Mouse (Mus musculus) kidney, adult 2 months (tissue): ENCODE results near the gene Ptpre. TPM values are rescaled to one million over a fixed set of nuclear protein-coding genes. Genes with fewer than 3 reads are reported as not detected.

Experiments used
- DNase-seq: peaks from one replicate; pipeline ENCODE4 v3.0.0; 2021
- H3K27ac ChIP-seq: fragments of 200-500 bp; 2 replicates; pipeline ENCODE4 v1.5.1; 2012; ENCODE audit warnings: low read depth, low read length, control low read depth, inconsistent platforms; ENCODE audit not compliant: insufficient read depth
- H3K27me3 ChIP-seq: fragments of 200-500 bp; replicated peaks from 2 replicates; pipeline ENCODE4 v1.6.1; 2012; ENCODE audit warnings: mild to moderate bottlenecking, moderate library complexity, low read length, inconsistent platforms; ENCODE audit not compliant: control insufficient read depth, insufficient read depth
- H3K36me3 ChIP-seq: fragments of 200-500 bp; 2 replicates; pipeline ENCODE4 v1.6.1; 2012; ENCODE audit warnings: mild to moderate bottlenecking, moderate library complexity, low read length, inconsistent platforms; ENCODE audit not compliant: control insufficient read depth, insufficient read depth
- H3K4me1 ChIP-seq: fragments of 200-500 bp; 2 replicates; pipeline ENCODE4 v1.6.1; 2011; ENCODE audit warnings: low read length; ENCODE audit not compliant: control insufficient read depth, insufficient read depth
- H3K4me3 ChIP-seq: fragments of 200-500 bp; 2 replicates; pipeline ENCODE4 v1.5.1; 2011; ENCODE audit warnings: mild to moderate bottlenecking, low read depth, low read length, control low read depth; ENCODE audit not compliant: insufficient read depth
- CTCF ChIP-seq: fragments of 200-500 bp; conservative IDR thresholded peaks from 2 replicates; pipeline ENCODE4 v1.5.1; 2011; ENCODE audit warnings: low read depth, mild to moderate bottlenecking, control low read depth, low read length, moderate library complexity, mixed read lengths; ENCODE audit not compliant: insufficient read depth, insufficient read length
- POLR2A ChIP-seq: fragments of 200-500 bp; IDR thresholded peaks from one replicate; pipeline ENCODE4 v1.6.1; 2011; ENCODE audit warnings: low read depth, low read length, control low read depth
- WGBS: fragments of 180-500 bp; shearing (Covaris S2); methylation state at CpG from one replicate; pipeline ENCODE4 v1.1.7; 2018; 5-methylcytosine and 5-hydroxymethylcytosine counted together
- polyA plus RNA-seq: library from polyadenylated mRNA; depleted of rRNA; stranded (reverse); fragments of >200 nt; gene quantifications from 2 replicates; pipeline ENCODE4 v1.2.3, GENCODE M21; 2012

Ptpre gene
- polyA plus RNA-seq, 1 experiment, result 2.5 TPM

GRCm38 (mm10) chr7:135548434-135548833 is 11.2 kb downstream of the Ptpre start:
- WGBS, result 68% methylated on average over 6 of the region's 6 CpGs
- no peaks in the 10 kb centered on the region for H3K4me1 ChIP-seq
- no peak overlapping the region for H3K27ac ChIP-seq

GRCm38 (mm10) chr7:135551547-135551946 is 14.3 kb downstream of the Ptpre start:
- Histone ChIP-seq H3K27me3 (no peaks in the 10 kb centered on the region), H3K36me3 (no peaks in the 10 kb centered on the region), H3K4me3 (no peak overlapping the region), H3K27ac (no peak overlapping the region), H3K4me1 (no peaks in the 10 kb centered on the region)
- peak; percentile 5 for DNase-seq
- no peak for TF ChIP-seq POLR2A
- TF ChIP-seq CTCF, result no peak
- 47% methylated on average over 1 of the region's 1 CpGs for WGBS

More at GRCm38 (mm10) chr7:135548434-135548833, 11.2 kb downstream of the Ptpre start:
- no peak overlapping the region for H3K4me3 ChIP-seq
- TF ChIP-seq CTCF (no peak), POLR2A (no peak)
- DNase-seq, result no peak
- no peaks in the 10 kb centered on the region for H3K27me3 ChIP-seq
- no peaks in the 10 kb centered on the region for H3K36me3 ChIP-seq

- Histone ChIP-seq H3K4me1 (no peaks in the 10 kb centered on the region), H3K27ac (no peak overlapping the region), H3K4me3 (no peak overlapping the region), H3K36me3 (no peaks in the 10 kb centered on the region), H3K27me3 (no peaks in the 10 kb centered on the region)
- no peak for TF ChIP-seq POLR2A
- 82% methylated on average over 3 of the region's 3 CpGs for WGBS
- DNase-seq, result no peak
Observed at GRCm38 (mm10) chr7:135553550-135553949, 16.3 kb downstream of the Ptpre start.

- Histone ChIP-seq H3K4me1 (no peaks in the 10 kb centered on the region), H3K27me3 (no peaks in the 10 kb centered on the region), H3K36me3 (no peaks in the 10 kb centered on the region), H3K27ac (no peak overlapping the region), H3K4me3 (no peak overlapping the region)
- WGBS, result 80% methylated on average over 3 of the region's 3 CpGs
- no peak for DNase-seq
- no peak for TF ChIP-seq CTCF
- TF ChIP-seq POLR2A, result no peak
Observed at GRCm38 (mm10) chr7:135556663-135557402, 19.6 kb downstream of the Ptpre start.

- no peaks in the 10 kb centered on the region for H3K4me1 ChIP-seq
- no peak overlapping the region for H3K4me3 ChIP-seq
- 88% methylated on average over 1 of the region's 1 CpGs for WGBS
- DNase-seq, result no peak
- no peaks in the 10 kb centered on the region for H3K36me3 ChIP-seq
- H3K27me3 ChIP-seq, result no peaks in the 10 kb centered on the region
- no peak for TF ChIP-seq POLR2A
- H3K27ac ChIP-seq, result no peak overlapping the region
Observed at GRCm38 (mm10) chr7:135560280-135560679, 23.0 kb downstream of the Ptpre start.

- Histone ChIP-seq H3K27me3 (no peaks in the 10 kb centered on the region), H3K4me3 (no peak overlapping the region), H3K4me1 (no peaks in the 10 kb centered on the region), H3K27ac (no peak overlapping the region), H3K36me3 (no peaks in the 10 kb centered on the region)
- no peak for DNase-seq
- WGBS, result 81% methylated on average over 8 of the region's 8 CpGs
- TF ChIP-seq POLR2A, result no peak
- no peak for TF ChIP-seq CTCF
Observed at GRCm38 (mm10) chr7:135564022-135564421, 26.7 kb downstream of the Ptpre start.

- H3K27me3 ChIP-seq, result no peaks in the 10 kb centered on the region
- H3K27ac ChIP-seq, result no peak overlapping the region
- no peak overlapping the region for H3K4me3 ChIP-seq
- DNase-seq, result no peak
- H3K4me1 ChIP-seq, result no peaks in the 10 kb centered on the region
- TF ChIP-seq CTCF, result no peak
- TF ChIP-seq POLR2A, result no peak
- WGBS, result 89% methylated on average over 5 of the region's 5 CpGs
- H3K36me3 ChIP-seq, result no peaks in the 10 kb centered on the region
Observed at GRCm38 (mm10) chr7:135566013-135566412, 28.7 kb downstream of the Ptpre start.
